Mouse (Mus musculus): ENCODE results near the gene Atp13a3. TPM values are rescaled to one million over a fixed set of nuclear protein-coding genes. Genes with fewer than 3 reads are reported as not detected.

The Atp13a3 gene
- polyA plus RNA-seq, 1 experiment: 16.3 TPM

- no peak for DNase-seq (ENCODE audit: low read depth, low spot score)
- 84% methylated on average over 6 of the region's 6 CpGs for WGBS
Observed at GRCm38 (mm10) chr16:30290436-30290835, 115.3 kb downstream of the Atp13a3 start.

DNA sequence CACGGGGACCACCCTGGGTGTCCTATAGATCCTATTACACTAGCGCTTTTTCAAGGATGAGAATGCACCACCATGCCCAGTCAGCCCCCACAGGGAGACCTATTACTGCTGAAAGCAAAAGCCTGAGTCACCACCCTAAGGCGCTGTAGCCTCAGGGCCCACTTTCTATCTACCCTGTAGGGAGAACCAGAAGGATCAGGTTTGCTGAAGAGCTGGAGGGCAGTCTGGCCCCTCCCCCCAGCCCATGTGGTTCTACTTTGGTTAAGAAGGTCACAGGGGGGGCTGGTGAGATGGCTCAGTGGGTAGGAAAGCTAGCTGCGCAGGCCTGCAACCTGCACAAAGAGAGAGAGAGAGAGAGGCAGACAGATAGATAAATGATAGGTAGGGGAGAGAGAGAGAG, 120.1 kb downstream of the Atp13a3 start:
- 81% methylated on average over 4 of the region's 4 CpGs for WGBS
- no peak for DNase-seq (ENCODE audit: low read depth, low spot score)

DNA sequence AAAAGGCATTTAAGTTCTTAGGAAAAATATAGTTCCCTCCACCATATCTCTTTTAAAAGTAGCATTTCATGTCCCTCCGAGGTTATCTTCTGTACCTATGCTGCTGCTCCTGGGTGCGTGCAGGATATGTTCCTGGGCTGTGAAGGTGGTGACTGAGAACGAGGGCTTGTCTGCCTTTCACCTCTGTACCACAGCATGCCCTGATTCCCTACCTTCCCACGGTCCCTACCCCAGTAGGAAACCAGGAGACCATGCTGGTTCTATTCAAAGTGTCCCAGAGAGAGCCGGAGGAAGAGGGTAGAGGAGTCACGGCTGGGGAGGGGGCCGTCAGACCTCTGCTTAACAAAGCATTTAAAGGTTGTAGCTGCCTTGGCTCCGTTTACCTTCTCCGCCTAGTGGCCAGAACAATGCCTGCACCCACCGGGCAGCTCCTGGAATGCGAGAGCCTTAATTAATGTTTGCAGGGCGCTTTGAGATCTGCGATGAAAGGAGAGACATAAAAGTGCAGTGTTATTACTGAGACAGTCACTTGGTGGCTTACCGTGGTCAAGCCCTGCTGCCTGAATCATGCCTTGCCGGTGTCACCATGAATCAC, 121.9 kb downstream of the Atp13a3 start:
- no peak for DNase-seq (ENCODE audit: low read depth, low spot score)
- WGBS: 4% methylated on average over 15 of the region's 15 CpGs

- WGBS: 5% methylated on average over 34 of the region's 34 CpGs
- no peak for DNase-seq (ENCODE audit: low read depth, low spot score)
Observed at GRCm38 (mm10) chr16:30282844-30283495, 122.8 kb downstream of the Atp13a3 start, which contains the start of gene Lrrc15. Lrrc15 (minus strand) TSS chr16:30283256.

DNA sequence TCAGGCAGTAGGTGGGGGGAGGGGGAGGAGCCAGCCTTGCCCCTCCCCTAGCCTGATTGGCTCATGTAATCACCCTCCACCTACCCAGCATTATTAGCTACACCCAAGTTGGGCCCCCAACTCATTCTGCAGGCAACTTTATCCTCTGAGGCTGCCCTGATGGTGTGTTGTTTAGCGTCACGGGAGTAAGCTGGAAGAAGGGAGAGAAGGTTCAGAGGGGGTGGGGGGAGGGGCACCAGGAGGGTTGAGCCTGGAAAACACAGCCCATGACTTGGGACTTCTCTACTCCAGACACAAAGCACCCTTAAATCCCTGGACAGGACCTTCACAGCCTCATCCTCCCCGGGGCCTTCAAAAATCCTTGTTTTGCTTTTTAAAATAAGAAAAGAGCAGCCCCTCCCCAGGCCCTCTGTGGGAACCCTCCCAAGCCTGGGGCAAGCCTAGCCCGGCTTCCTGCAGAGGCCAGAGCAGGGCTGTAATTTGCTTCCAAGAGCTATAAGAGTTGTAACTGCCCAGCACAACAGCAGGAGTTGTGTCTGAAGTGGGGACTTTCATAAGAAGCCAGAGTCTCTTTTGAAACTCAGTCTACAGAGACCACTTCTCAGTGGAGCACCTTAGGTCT, 125.0 kb downstream of the Atp13a3 start:
- 42% methylated on average over 4 of the region's 4 CpGs for WGBS
- no peak for DNase-seq (ENCODE audit: low read depth, low spot score)

GRCm38 (mm10) chr16:30278406-30278805, 127.4 kb downstream of the Atp13a3 start:
- 42% methylated on average over 11 of the region's 11 CpGs for WGBS
- DNase-seq (ENCODE audit: low read depth, low spot score): no peak

DNA sequence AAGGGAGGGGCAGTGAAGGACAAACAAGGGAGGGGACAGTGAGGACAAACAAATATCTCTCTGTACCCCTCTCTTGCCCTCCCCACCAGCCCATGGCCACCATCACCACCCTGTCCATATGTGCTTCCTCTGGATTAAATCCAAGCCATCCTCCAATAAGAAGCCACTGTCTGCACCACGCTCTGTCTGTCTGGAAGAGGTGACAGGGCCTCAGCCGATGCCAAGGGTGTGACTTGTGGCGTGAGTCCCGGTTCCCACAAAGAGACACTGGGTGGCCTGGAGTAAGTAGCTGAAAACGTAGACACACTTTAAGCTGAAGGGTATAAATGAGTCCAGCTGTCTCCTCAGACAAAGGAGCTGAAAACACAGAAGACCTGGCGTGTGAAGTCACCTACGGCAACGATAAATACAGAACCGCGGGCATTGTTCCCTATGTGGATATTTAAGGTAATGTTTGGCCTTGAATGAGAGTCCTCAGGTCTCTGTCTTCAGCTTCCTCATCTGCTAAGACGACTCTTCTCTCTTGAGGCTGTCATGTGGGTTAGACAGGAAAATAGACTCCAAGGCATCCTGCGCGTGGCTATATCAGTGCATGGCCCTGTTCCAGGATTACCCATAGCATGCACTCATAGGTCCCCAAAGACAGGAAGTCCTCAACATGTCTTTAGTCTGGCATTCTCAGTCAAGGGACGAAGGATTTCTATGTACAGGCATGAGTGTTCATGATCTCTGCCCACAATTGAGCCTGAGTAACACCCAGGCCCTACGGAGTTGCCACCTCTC, 130.0 kb downstream of the Atp13a3 start:
- 70% methylated on average over 15 of the region's 15 CpGs for WGBS
- no peak for DNase-seq (ENCODE audit: low read depth, low spot score)

DNA sequence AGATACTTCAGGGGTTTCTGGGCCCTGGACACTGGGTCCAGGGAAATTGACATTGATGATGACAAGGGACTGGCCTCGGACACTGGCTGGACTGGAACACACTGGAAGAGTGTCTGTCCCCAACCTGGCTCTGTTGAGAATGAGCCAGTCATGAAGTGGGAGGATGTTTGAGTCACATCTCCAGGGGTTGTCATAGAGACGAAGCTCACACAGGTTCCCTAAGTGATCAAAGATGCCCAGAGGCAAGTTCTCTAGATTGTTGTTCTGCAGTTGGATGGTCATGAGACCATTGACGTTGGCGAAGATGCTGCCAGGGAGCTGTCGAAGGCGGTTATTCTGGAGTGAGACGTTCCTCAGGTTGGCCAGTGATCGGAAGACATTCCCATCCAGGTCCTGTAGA, 132.7 kb downstream of the Atp13a3 start:
- whole genome bisulfite sequencing: 91% methylated on average over 8 of the region's 8 CpGs
- no peak for DNase-seq (ENCODE audit: low read depth, low spot score)

GRCm38 (mm10) chr16:30271941-30272595, 133.7 kb downstream of the Atp13a3 start:
- no peak for DNase-seq (ENCODE audit: low read depth, low spot score)
- WGBS: 55% methylated on average over 6 of the region's 6 CpGs

DNA sequence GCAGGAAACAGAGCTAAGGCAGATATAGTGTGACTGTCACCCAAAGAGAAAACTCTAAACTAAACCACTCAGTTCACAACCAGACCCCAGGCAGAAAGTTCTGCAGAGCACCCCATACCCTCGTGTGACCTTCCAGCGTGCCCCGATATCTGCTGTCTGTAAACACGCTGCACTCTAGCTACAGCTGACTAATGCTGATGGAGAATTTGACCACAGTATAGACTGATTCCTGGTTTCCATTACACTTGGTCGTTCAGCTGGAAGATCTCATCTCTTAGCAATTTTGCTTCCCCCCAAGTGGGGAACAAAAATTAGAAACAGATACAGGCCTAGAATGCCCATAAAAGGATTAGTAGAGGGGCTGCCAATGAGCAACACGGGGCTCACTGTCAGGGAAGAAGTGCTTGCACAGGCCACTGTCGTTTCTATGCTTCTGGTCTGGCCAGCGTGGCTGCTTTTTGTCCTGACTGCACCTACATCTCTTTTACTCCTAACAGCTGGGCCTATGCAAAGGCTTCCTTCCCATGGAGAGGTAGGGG, 134.5 kb downstream of the Atp13a3 start:
- no peak for DNase-seq (ENCODE audit: low read depth, low spot score)
- 65% methylated on average over 8 of the region's 8 CpGs for WGBS

DNA sequence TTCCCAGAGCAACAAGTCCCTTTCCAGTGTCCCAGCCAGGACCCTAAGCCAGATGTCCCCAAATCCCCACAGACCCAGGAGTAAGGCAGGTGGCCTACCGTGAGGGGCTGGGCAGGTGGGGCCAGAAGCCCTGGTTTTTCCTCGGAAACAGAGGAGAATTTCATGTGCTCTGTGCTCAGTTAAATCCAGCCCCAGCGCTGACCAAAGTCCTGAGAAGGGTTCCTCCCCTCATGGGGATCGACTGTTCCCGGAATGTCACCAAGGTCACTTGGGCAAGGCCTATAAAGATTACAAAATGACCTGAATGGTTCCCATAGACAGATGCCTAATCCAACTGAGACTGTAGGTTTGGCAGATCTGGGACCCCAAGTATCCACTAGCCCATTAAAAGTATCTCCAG, 138.4 kb downstream of the Atp13a3 start, which contains the start of gene Cpn2:
Gene Cpn2, minus strand, starts transcription at position 141 of the 400 bp plus-strand sequence.
- 35% methylated on average over 5 of the region's 5 CpGs for WGBS
- no peak for DNase-seq (ENCODE audit: low read depth, low spot score)

DNA sequence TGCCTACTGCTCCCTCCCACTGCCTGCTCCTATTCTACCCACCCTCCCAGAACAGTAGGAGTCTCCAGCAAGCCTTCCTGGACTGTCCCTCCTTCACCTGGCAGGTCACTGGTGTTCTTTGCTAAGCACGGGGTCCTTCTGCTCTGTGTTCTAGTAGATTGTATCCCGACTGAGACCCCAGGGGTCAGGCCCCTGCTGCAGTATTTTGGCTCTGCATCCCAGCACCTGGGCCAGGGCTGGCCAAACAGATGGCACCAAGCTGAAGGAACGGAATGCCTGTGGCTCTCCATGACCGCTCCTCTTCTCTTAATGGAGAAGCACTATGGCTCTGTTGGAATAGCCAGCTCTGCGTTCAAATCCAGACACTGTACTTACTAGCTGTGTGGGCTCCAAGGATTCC, 139.2 kb downstream of the Atp13a3 start:
- WGBS: 87% methylated on average over 5 of the region's 5 CpGs
- DNase-seq (ENCODE audit: low read depth, low spot score): no peak

- 61% methylated on average over 4 of the region's 4 CpGs for WGBS
- no peak for DNase-seq (ENCODE audit: low read depth, low spot score)
Observed at GRCm38 (mm10) chr16:30265611-30266010, 140.2 kb downstream of the Atp13a3 start.

DNA sequence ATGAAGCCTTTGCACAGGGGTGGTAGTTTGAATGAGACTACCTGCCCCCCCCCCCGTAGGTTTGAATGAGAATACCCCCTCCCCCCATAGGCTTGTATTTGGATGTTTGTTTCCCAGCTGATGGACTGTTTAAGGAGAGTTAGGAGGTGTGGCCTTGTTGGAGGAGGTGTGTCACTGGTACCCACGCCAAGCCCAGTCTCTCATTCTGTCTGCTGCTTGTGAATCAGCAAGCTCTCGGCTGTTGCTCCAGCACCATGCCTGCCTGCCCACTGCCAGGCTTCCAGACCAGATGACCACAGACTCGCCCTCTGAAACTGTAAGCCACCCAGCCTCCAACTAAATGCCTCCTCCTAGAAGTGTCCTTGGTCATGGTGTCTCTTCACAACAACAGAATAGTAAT, 142.6 kb downstream of the Atp13a3 start:
- 49% methylated on average over 4 of the region's 4 CpGs for WGBS
- no peak for DNase-seq (ENCODE audit: low read depth, low spot score)

DNA sequence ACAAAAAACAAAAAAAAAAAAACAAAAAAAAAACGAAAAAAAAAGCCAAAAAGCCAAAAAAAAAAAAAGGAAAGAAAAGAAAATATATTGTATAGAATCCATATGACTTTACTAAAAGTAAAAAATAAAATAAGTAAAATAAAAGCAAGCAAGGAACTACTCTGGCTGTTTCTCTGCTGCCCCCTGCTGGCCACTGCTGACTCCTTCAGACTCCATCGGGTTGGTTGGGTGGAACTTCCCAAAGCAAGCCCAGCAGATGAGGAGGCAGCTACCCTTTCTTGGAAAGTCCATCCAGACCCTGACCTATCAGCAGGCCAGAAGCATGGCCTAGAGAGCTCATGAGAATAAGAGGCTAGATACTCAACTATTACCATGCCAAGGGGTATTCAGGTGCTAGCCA, 143.1 kb downstream of the Atp13a3 start:
- peak; percentile 71 for DNase-seq (ENCODE audit: low read depth, low spot score)
- WGBS: 0% methylated on average over 2 of the region's 2 CpGs

Other genes starting within 250 kb of the Atp13a3 start
- gene Cpn2, start 138.5 kb downstream of the Atp13a3 start, polyA plus RNA-seq (2012; rRNA removed): 0.38 and 0.44 TPM in 2 replicates
- gene Lrrc15, start 122.7 kb downstream of the Atp13a3 start, polyA plus RNA-seq (2012; rRNA removed): 0.02 and 0.03 TPM in 2 replicates
- 0.11 and 0.15 TPM in 2 replicates for gene Gp5, start 95.2 kb downstream of the Atp13a3 start, polyA plus RNA-seq (2012; rRNA removed)
- gene Tmem44, start 144.9 kb upstream of the Atp13a3 start, polyA plus RNA-seq (2012; rRNA removed): 2.6 and 4.0 TPM in 2 replicates
- gene Lsg1, start 181.6 kb upstream of the Atp13a3 start, polyA plus RNA-seq (2012; rRNA removed): 7.5 and 8.8 TPM in 2 replicates
- 5.4 and 6.3 TPM in 2 replicates for gene Fam43a, start 193.7 kb upstream of the Atp13a3 start, polyA plus RNA-seq (2012; rRNA removed)

Measured in large intestine, adult 2 months (tissue).